Mouse (Mus musculus) hematopoietic stem cell, adult 5-6 weeks (primary cell): Measurements from ENCODE around the gene Meaf6. TPM values are rescaled to one million over a fixed set of nuclear protein-coding genes. Genes with fewer than 3 reads are reported as not detected.

Source experiments
- ATAC-seq, 2 experiments: fragments of 125-278 bp in 1 of 2; replicated peaks in 1 of 2; 2 replicates each; pipeline ENCODE4 v1.8.0; 2016 to 2017; ENCODE audit warnings: inconsistent platforms in 2 of 2, mild to moderate bottlenecking in 2 of 2, moderate number of reproducible peaks in 2 of 2, low read depth in 1 of 2, moderate TSS enrichment in 1 of 2; ENCODE audit not compliant: low FRiP score in 2 of 2, poor library complexity in 2 of 2, severe bottlenecking in 2 of 2, insufficient read depth in 1 of 2, low TSS enrichment in 1 of 2
- total RNA-seq: library from RNA; stranded (forward); fragments of 172-1452, 232-1000 nt; gene quantifications from 2 replicates; pipeline ENCODE4 v1.2.3, GENCODE M21; 2017

The Meaf6 gene
- total RNA-seq, 1 experiment from 2014 or later: 68.0 TPM

GRCm38 (mm10) chr4:125131493-125131892 is 46.6 kb downstream of the Meaf6 start:
- no peak for ATAC-seq

- peak; percentile 41 to 63; a peak in 3 of 4 replicates for ATAC-seq
These were observed 47.5 kb downstream of the Meaf6 start for GRCm38 (mm10) chr4:125132394-125132793.

- ATAC-seq: no peak
These were observed 49.3 kb downstream of the Meaf6 start for GRCm38 (mm10) chr4:125134192-125134591.

- ATAC-seq: no peak
These were observed 49.7 kb downstream of the Meaf6 start for GRCm38 (mm10) chr4:125134631-125135030.

- no peak for ATAC-seq
These were observed 50.3 kb downstream of the Meaf6 start for GRCm38 (mm10) chr4:125135076-125135855.

- ATAC-seq: no peak
These were observed 51.5 kb downstream of the Meaf6 start for GRCm38 (mm10) chr4:125136303-125136888.

- ATAC-seq: no peak
These were observed 53.4 kb downstream of the Meaf6 start for GRCm38 (mm10) chr4:125138321-125138720.

- ATAC-seq: peak in 1 of 2 experiments; percentile 20; a peak in 1 of 4 replicates
These were observed 59.3 kb downstream of the Meaf6 start for GRCm38 (mm10) chr4:125144211-125144610.

GRCm38 (mm10) chr4:125144627-125145026 is 59.7 kb downstream of the Meaf6 start:
- ATAC-seq: no peak; a peak in 1 of 4 replicates

GRCm38 (mm10) chr4:125145213-125145612 is 60.3 kb downstream of the Meaf6 start:
- peak; percentile 93 for ATAC-seq

- no peak for ATAC-seq
These were observed 63.0 kb downstream of the Meaf6 start for GRCm38 (mm10) chr4:125147970-125148369.

GRCm38 (mm10) chr4:125149460-125149859 is 64.5 kb downstream of the Meaf6 start:
- ATAC-seq: no peak

- ATAC-seq: no peak
These were observed 67.5 kb downstream of the Meaf6 start for GRCm38 (mm10) chr4:125152469-125152868.

- ATAC-seq: no peak
These were observed 68.8 kb downstream of the Meaf6 start for GRCm38 (mm10) chr4:125153659-125154241.

GRCm38 (mm10) chr4:125155646-125156045 is 70.7 kb downstream of the Meaf6 start:
- no peak for ATAC-seq

- ATAC-seq: no peak
These were observed 72.4 kb downstream of the Meaf6 start for GRCm38 (mm10) chr4:125157322-125157721.

- ATAC-seq: no peak
These were observed 73.1 kb downstream of the Meaf6 start for GRCm38 (mm10) chr4:125158081-125158480.

GRCm38 (mm10) chr4:125158581-125159317 is 73.8 kb downstream of the Meaf6 start:
- no peak for ATAC-seq
